Mouse (Mus musculus): ENCODE data around the gene Prdx6.
"Not testable (repeated sequence)": the region's sequence is repeated elsewhere in the genome, so short reads cannot be mapped to it uniquely, and the experiment has no call there.

The Prdx6 gene

GRCm38 (mm10) chr1:161251417-161252265 lies 622 bp upstream of the Prdx6 start:
- no peak for DNase-seq (ENCODE audit: low spot score in 2 of 2)

GRCm38 (mm10) chr1:161250031-161250603 lies 902 bp downstream of the Prdx6 start:
- DNase-seq (ENCODE audit: low spot score in 2 of 2) = peak in 1 of 2 experiments; percentile 21

DNA sequence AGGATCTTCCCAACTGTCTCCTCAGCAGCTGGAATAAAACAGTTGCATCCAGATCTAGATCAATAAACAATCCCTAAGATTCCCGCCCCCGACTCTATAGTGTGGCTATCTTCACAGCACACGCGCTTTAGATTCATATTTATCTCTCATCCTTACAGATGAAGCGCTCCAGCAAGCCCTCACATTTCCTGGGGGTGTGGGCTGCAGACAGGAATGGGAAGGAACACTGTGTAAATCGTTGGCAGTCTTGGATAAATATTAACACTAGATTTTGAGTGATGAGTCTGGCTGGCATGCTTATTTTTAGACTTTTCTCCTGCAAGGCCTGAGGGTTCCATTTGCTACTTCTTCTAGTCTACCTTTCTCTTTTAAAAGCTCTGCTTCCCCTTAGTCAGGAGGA lies 1.6 kb downstream of the Prdx6 start:
- DNase-seq (ENCODE audit: low spot score in 2 of 2) = no peak

DNA sequence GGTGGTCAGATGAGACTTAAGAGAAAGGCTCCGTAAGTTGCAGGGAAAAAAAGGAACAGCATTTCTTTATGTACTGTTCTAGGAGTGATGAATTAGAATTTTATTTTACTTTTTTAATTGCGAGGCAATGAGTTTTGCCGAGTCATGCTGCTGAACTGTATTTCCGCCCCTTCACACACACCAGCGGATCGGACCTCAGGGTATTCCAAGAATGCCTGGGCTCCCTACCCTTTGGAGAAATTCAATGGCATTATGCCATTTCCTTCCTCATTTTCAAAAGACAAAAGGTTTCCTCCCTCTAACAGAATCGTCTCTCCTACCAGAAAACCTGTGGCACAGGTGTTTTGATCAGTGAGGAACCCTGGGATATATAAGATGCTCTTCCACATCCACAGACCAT lies 2.3 kb downstream of the Prdx6 start:
- DNase-seq (ENCODE audit: low spot score in 2 of 2) = no peak

DNA sequence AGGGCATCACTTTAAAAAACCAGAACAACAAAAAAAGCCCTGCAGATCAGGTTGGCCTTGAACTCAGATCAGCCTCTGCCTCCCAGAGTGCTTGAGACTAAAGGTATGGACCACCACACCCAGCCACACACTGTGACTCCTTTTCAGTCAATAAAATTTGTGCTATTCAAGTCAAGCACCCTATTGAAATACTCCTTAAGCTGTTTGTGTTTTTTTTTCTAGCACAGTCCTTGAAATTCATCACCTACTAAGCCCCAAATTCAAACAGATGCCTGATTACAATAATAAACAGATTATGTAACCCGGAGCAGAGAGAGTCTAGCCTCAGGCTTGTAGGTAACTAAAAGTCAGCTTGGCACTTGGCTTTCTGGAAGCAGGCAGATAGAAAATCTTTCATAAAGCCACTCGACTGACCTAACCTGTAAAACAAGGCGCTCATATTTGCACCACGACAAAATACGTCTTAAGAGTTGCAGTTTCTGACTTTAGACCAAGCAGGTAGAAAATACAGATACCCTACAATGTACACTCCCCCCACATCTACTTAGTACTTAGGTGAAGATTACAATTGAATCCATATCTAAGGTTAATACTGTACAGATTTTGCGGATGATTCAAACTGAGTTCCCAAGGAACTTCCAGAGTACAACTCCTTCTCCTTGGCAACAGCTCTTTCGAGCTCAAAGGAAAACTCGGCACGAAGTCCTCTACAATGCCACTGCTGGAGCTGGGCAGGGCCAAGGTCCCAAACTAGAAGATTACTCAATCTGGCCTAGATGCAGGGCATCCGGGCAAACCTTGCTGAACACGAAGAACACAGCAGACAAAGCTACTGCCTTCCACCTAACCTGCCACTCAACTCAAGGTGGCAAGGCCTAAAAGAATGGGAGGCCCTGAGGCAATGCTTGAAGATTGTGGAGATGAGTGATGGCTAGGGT lies 3.1 kb downstream of the Prdx6 start:
- DNase-seq (ENCODE audit: low spot score in 2 of 2) = no peak

- DNase-seq (ENCODE audit: low spot score in 2 of 2) = no peak
These were observed 3.8 kb downstream of the Prdx6 start for GRCm38 (mm10) chr1:161247176-161247575.

DNA sequence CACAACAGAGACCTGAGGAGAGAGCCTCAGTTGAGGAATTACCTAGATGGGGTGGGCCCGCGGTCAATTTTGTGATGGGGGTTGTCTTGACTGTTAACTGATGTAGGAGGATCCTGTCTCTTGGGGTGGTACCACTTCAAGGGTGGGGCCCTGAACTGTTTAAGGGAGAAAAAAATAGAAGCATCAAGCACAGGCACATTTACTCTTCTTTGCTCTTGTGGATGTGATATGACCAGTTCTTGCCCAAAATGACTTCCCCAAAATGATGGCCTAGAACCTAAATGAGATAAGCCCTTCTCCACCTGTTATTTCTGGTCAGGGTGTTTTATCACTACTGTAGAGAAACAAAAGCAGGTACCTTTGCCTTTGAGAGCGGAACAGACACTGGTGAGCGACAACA lies 13.3 kb downstream of the Prdx6 start:
- DNase-seq (ENCODE audit: low spot score in 2 of 2) = no peak

DNA sequence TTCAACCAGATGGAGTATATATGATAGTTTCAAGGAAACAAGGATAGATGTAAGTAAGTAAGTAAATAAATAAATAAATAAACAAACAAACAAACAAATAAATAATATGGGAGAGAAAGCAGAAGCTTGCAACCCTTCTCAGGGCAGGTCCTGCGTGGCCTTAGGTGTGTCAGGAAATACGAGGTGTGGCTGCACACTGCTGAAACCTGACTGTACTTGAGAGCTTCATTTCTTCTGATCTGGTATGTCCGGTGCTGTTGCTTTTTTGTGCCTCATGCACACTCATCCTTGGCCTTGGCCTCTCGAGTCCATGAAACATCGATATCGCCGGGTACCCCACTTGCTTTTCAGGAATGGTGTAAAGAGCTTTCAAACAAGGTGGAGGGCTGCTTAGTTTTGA lies 13.7 kb downstream of the Prdx6 start:
- no peak for DNase-seq (ENCODE audit: low spot score in 2 of 2)

DNA sequence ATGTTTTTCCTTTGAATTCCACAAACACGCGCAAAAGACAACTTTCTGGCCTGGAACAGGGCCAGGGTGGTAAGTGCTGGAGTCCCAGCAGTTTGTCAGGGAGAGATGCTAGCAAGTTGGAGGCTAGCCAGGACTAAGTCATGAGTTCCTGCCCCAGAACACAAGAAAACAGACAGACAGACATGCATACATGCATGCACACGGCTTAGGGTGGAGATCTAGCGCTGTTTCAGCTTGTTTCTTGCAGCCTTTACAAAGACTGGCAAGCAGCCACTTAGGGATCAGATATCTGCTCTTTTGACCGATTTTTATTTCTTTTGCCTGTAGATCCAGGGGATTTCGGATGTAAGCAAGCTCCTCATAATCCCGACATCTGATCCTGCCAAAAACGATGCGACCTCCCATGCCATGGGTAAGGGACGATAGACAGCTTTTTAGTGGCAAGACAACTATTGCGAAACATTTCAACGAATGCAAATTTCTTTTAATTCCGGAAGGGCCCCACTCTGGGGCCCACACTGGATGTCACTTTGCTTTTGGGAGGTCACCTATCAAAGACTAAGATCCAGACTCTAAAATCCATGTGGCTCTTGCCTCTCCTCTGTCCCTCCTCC lies 17.7 kb downstream of the Prdx6 start:
- DNase-seq (ENCODE audit: low spot score in 2 of 2) = no peak

GRCm38 (mm10) chr1:161232181-161232580 lies 18.8 kb downstream of the Prdx6 start:
- DNase-seq (ENCODE audit: low spot score in 2 of 2) = no peak

GRCm38 (mm10) chr1:161224837-161225236 lies 26.2 kb downstream of the Prdx6 start:
- peak in 1 of 2 experiments; percentile 13 for DNase-seq (ENCODE audit: low spot score in 2 of 2)

DNA sequence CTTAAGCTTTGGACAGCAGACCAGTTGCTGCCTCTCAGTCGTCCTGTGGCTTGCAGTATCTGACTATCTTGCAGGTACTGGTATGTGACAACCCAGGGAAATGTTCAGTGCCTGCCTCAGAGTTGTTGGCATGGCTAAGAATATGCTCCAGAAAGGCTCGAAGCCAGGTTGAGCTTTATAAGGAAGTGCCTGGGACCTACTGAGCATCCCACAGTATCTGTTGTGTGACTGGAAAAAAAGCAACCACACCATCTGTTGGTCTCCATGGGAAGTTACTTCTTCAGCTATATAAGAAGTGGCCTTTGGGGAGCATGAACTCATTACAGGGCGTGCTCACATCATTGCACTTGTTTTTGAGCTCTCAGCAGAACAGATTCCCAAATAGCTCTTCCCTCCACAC lies 31.2 kb downstream of the Prdx6 start:
- DNase-seq (ENCODE audit: low spot score in 2 of 2) = no peak

DNA sequence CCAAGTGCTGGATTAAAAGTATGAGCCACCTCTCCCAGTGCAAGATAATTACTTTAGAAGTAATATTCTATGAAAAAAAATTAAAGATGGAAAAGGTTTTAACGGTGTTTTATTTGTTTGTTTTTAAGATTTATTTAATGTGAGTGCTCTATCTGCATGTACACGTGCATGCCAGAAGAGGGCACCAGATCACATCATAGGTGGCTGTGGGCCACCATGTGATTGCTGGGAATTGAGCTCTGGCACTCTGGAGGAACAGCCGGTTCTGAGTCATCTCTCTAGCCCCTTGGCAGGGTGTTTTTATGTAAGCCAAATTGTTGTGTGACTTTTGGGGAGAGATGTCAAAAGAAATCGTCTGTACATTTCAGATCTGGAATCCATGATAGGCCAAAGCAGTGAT lies 36.6 kb downstream of the Prdx6 start:
- no peak for DNase-seq (ENCODE audit: low spot score in 2 of 2)

GRCm38 (mm10) chr1:161199856-161200255 lies 51.2 kb downstream of the Prdx6 start:
- no peak for DNase-seq (ENCODE audit: low spot score in 2 of 2)

DNA sequence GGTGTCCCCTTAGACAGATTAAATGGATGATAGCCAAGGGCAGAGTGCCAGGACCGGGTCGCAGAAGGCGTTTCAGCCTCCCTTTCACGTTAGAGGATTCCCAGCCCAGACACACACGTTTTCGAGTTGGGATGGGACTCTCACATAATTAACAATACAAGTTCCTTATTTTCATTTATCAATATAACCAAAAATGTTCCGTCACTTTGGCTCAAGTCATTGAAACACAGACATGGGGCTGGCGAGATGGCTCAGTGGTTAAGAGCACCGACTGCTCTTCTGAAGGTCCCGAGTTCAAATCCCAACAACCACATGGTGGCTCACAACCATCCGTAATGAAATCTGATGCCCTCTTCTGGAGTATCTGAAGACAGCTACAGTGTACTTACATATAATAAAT lies 54.7 kb downstream of the Prdx6 start:
- not testable (repeated sequence) for DNase-seq (ENCODE audit: low spot score in 2 of 2)

- peak; percentile 22 to 51 for DNase-seq (ENCODE audit: low spot score in 2 of 2)
These were observed 55.3 kb downstream of the Prdx6 start for GRCm38 (mm10) chr1:161195541-161196351.

DNA sequence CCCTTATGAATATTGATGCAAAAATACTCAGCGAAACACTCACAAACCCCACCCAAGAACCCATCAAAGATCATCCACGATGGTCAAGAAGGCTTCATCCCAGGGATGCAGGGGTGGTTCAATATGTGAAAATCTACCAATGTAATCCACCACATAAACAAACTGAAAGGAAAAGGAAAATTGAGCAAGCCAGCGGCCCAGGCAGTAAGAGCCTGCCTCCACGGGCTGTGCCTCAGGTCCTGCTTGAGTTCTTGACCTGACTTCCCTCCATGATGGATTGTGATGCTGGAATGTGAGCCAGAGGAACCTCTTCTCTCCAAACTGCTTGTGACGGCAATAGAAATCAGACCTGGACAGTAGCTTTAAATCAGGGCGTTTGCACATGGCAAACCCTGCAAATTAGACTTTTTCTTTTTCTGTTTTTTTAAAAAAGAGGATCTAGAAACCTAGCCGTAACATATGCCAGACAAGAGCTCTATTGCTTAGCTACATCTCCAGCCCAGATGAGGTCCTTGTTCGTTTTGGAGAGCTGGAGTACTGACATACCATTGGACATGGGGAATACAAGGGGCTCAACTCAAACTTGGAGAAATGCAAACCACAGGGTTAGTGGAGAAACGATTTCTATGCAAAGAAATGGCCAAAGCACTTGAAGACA lies 60.6 kb downstream of the Prdx6 start:
- no peak for DNase-seq (ENCODE audit: low spot score in 2 of 2)

All from frontal cortex, postnatal 25 days (tissue).